Mouse (Mus musculus): ENCODE data around the gene Cby3.

The Cby3 gene

GRCm38 (mm10) chr11:50354162-50354561, at the start of gene Cby3:
Gene Cby3, plus strand, starts transcription at chr11:50354462.
- no peak for DNase-seq (ENCODE audit: low read depth, low spot score)

DNA sequence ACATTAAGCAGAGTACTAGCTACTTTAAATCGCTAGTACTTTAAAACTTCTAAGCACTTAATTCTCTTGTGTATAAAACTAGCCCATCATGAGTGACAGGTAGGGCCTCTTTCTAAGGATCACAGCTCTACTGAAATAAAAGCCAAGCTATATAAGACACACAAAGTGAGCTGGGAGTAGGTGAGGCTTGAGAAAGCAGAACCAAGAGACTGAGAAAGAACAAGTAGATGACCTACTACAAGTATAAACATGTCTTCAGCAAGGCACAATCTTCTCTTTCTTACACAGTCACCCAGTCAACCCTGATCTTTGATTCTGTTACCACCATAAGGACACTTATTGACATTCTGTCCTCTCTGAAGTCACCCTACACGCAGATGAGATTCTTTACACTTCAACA, 41.5 kb upstream of the Cby3 start:
- DNase-seq (ENCODE audit: low read depth, low spot score), result no peak

- peak; percentile 24 for DNase-seq (ENCODE audit: low read depth, low spot score)
Observed at GRCm38 (mm10) chr11:50319343-50319742, 34.9 kb upstream of the Cby3 start.

DNA sequence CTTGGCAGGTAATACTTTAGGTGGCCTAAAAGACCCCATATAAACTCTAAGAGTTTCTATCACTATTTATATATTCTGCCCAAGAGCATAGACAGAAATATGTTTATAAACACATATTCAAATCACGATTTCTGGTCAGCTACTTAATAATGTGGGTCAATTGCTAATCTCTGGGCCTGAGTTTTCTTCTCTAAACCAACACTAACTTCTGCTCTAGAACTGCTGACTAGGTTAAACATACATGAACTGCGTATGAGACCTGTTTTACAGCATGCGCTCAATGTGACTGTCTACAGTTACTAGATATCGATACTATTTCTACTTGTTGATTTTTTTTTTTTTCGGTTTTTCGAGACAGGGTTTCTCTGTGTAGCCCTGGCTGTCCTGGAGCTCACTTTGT, 33.0 kb upstream of the Cby3 start:
- no peak for DNase-seq (ENCODE audit: low read depth, low spot score)

GRCm38 (mm10) chr11:50322345-50322744, 31.9 kb upstream of the Cby3 start:
- DNase-seq (ENCODE audit: low read depth, low spot score), result no peak

- DNase-seq (ENCODE audit: low read depth, low spot score), result no peak
Observed at GRCm38 (mm10) chr11:50323843-50324242, 30.4 kb upstream of the Cby3 start.

- peak; percentile 27 for DNase-seq (ENCODE audit: low read depth, low spot score)
Observed at GRCm38 (mm10) chr11:50324751-50325471, 29.4 kb upstream of the Cby3 start.

GRCm38 (mm10) chr11:50325496-50326301, 28.6 kb upstream of the Cby3 start, which contains the start of gene Canx:
Gene Canx, minus strand, starts transcription at chr11:50325673.
- peak; percentile 98 for DNase-seq (ENCODE audit: low read depth, low spot score)

DNA sequence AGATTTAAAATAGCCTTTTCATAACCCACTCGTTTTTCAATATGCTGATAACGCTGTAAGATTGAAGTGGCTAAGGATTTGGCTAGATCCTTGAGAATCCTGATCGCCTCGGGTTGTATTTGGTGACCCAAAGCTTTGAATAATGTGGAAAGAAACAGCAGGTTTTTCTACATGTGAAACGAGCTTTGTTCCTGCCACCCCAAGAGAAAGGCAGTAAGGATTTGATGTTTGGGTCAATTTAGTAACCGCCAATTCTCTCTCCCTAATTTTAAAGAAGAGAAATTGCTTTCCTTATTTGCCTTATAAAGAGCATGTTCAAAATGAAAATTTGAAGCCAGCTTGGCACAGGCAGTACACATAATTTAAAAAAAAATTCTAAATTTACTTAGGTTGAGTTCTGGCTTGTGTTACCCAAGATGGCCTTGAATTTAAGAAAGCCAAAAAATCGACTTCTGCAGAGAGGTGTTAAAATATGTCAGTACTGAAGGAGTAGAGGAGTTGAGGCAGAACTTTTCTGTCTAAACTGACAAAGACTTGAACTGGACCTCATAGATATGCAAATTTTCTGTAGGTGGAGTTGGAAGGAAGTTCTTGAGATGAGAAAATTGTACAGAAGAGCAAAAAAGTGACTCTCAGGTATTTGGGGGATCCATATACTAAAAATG, 27.8 kb upstream of the Cby3 start:
- DNase-seq (ENCODE audit: low read depth, low spot score), result no peak

DNA sequence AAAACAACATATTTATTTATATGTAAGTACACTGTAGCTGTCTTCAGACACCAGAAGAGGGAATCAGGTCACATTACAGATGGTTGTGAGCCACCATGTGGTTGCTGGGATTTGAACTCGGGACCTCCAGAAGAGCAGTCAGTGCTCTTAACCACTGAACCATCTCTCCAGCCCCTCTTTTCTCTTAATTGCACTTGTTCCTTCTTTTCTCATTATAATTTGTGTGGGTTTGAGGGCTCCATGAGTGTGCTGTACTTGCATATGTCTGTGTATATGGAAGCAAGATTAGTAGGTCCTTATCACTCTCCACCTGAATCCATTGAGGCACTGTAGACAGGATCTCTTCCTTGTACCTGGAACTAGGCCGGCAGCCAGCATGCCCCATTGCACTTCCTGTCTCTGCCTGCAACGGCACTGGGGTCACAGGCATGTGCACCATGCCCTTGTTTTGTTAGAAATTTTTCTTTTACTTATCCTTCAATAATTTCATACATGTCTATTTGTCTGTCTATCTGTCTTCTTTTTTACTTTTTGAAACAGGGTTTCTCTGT, 26.1 kb upstream of the Cby3 start:
- DNase-seq (ENCODE audit: low read depth, low spot score), result peak; percentile 14

- DNase-seq (ENCODE audit: low read depth, low spot score), result no peak
Observed at GRCm38 (mm10) chr11:50329378-50329777, 24.9 kb upstream of the Cby3 start.

DNA sequence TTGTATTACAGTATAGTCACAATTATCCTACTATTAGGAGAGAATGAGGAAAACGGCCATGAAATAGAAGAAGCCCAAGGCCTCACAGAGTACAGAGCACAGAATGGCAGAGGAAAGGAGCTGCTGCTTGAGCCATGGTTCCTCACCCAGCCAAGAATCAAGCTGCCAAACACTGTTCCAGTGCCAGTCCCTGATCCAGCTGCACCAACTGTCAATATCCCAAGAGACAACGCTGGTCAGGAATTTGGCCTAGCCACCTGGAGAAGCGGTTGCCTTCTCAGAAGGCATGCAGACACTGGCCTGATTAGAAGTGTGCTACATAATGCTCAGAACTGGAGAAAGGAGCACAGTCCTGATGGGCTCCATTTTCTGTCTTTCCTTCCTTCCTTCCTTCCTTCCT, 21.1 kb upstream of the Cby3 start:
- no peak for DNase-seq (ENCODE audit: low read depth, low spot score)

GRCm38 (mm10) chr11:50336126-50336525, 18.1 kb upstream of the Cby3 start:
- DNase-seq (ENCODE audit: low read depth, low spot score), result no peak

DNA sequence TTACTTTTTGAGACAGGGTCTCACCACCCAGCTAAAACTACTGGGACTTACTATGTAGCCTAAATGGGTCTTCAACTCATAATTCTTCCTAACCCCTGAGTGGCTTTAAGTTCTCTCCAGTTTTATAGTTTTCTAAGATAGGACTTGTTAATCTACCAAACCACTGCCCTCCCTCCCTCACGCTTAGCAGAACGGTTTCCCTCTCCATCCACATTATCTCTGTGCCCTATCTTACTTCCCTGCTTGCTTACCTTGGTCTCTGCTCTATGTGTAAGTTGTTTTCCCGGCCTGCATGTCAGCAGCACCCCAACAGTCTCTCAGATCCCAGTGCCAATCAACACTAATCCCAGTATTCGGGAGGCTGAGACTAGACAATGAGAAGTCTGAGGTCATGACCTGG, 17.4 kb upstream of the Cby3 start:
- DNase-seq (ENCODE audit: low read depth, low spot score), result no peak

- no peak for DNase-seq (ENCODE audit: low read depth, low spot score)
Observed at GRCm38 (mm10) chr11:50345486-50345885, 8.8 kb upstream of the Cby3 start.

DNA sequence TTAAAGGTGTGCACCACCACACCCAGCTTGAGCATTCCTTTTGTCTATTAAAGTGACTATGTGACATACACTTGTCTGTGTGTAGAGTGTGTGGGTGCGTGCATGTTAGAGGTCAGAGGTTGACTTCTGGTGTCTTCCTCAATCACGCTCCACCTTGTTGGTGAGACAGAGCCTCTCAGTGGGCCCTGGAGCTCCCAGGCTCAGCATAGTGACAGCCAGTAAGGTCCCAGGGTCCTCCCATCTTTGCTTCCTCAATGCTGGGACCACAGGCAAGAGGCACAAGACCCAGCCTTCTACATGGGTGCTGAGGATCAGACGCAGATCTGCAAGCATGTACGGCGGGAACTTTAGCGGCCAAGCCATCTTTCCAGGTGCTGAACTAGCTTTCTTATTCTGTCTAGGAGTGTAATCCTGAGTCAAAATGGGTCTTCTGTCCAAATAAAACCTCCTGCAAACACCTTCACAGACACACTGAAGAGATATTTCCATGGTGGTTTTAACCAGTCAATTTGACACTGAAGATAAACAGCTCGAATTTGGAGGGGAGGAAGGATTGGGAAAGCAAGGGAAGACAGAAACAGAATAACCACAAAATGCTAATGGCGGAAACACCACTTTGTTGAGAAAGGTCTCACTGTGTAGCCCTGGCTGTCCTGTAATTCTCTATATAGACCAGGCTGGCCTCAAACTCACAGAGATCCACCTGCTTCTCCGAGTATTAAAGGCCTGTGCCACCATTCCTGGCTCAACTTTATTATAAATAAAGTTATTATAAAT, 7.8 kb upstream of the Cby3 start:
- DNase-seq (ENCODE audit: low read depth, low spot score), result no peak

- no peak for DNase-seq (ENCODE audit: low read depth, low spot score)
Observed at GRCm38 (mm10) chr11:50352177-50352576, 2.1 kb upstream of the Cby3 start.

DNA sequence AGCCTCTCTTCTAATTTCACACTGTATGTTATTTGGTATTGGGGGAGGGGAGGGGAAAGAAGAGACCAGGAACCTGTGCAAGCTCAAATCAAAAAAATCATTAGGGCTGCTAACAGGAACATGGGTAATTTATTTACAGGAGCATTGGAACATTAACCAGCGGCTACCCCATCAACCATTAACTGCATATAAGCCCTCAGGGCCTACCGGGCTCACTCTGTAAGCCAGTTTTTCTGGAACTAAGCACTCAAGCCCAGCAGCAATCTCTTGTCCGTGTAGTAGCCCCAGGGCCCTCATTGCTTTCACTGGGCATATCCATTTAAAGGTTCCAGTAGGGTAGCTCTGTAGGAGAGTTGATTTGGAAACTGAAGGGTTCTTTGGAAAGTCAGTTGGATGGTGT, 589 bp downstream of the Cby3 start:
- DNase-seq (ENCODE audit: low read depth, low spot score), result no peak

- DNase-seq (ENCODE audit: low read depth, low spot score), result no peak
Observed at GRCm38 (mm10) chr11:50355395-50355794, 1.1 kb downstream of the Cby3 start.

GRCm38 (mm10) chr11:50358950-50359861, 4.9 kb downstream of the Cby3 start:
- DNase-seq (ENCODE audit: low read depth, low spot score), result peak; percentile 31
